Mouse (Mus musculus): ENCODE data around the gene Sbf2. TPM values are rescaled to one million over a fixed set of nuclear protein-coding genes. Genes with fewer than 3 reads are reported as not detected.

Gene Sbf2
- total and polyA plus RNA-seq, 3 experiments, result 1.3 to 4.4 TPM; not detected in 1

DNA sequence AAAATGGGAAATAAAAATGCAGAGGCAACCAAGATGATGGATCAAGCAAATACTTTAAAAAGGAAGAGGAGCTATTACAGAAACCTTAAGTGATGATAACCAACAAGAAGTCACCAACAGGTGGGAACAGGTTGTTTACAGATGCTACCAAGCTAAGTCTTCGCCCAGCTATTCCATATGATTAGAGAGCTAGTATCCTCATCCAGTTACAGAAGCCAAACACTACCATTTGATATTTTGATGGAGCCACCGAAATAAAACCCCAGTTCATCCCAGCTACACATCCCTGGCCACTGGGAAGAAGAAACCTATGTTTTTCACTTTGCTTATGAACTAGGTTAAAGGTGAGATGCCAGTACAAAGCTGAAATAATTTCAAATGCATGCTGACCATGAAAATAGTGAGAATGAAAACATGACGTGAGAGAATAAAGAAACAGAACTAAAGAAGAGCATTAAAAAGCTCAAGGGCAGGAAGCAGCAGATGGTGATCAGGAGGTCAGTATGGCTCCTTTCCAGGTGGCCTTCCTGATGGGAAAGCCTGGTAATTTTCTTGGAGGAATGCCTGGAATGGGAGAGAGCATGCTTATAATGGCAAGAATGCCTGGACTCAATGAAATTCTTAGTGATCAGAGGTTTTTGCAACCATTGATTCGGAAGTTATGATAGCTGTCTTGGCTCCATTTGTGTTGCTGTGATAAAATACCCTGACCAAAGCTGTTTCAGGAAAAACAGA is 48.7 kb downstream of the Sbf2 start:
- H3K79me2 ChIP-seq (ENCODE audit: control insufficient read depth, insufficient read depth, low read length, poor library complexity), result no peaks in the 10 kb centered on the region
- DNase-seq (ENCODE audit: low read depth, low spot score), result no peak
- peaks cover 0 to 2% of the 10 kb centered on the region in 2 experiments; a peak in 1 of 4 replicates for H3K36me3 ChIP-seq (ENCODE audit: control insufficient read depth in 1 of 2, insufficient read depth in 2 of 2, low read length in 2 of 2)
- H3K9me3 ChIP-seq (replicated peaks; ENCODE audit: insufficient read depth, low read length), result no peaks in the 10 kb centered on the region
- H3K4me1 ChIP-seq (ENCODE audit: control insufficient read depth in 1 of 2, insufficient read depth in 2 of 2, low read length in 2 of 2), result no peaks in the 10 kb centered on the region; a peak in 1 of 4 replicates
- no peak overlapping the region for H3K27ac ChIP-seq (ENCODE audit: control insufficient read depth, low read depth, low read length)
- H3K9ac ChIP-seq (ENCODE audit: control insufficient read depth, low read depth, low read length, poor library complexity, severe bottlenecking), result no peak overlapping the region
- no peaks in the 10 kb centered on the region for H3K27me3 ChIP-seq (ENCODE audit: control insufficient read depth in 1 of 2, insufficient read depth in 2 of 2, low read length in 2 of 2)
- no peak for TF ChIP-seq CTCF (IDR thresholded peaks at IDR 0.05 in 2 of 3, conservative IDR thresholded peaks at IDR 0.05 in 1 of 3; ENCODE audit: control insufficient read depth in 1 of 3, insufficient read depth in 1 of 3, low read depth in 2 of 3, low read length in 3 of 3, poor library complexity in 1 of 3, severe bottlenecking in 1 of 3)
- no peak for TF ChIP-seq RCOR1 (IDR thresholded peaks at IDR 0.05; ENCODE audit: low read depth, low read length)
- TF ChIP-seq NELFE (IDR thresholded peaks at IDR 0.05; ENCODE audit: low read depth, low read length), result no peak
- TF ChIP-seq POLR2A (IDR thresholded peaks at IDR 0.05; ENCODE audit: control insufficient read depth in 1 of 2, insufficient read depth in 1 of 2, low read depth in 1 of 2, low read length in 2 of 2, poor library complexity in 1 of 2), result no peak
- TF ChIP-seq GATA1 (IDR thresholded peaks at IDR 0.05; ENCODE audit: low read depth, low read length), result no peak
- no peak for TF ChIP-seq KAT2A (conservative IDR thresholded peaks at IDR 0.05; ENCODE audit: low read depth, low read length)
- TF ChIP-seq MXI1 (IDR thresholded peaks at IDR 0.05; ENCODE audit: low read depth, low read length), result no peak
- no peak for TF ChIP-seq HCFC1 (IDR thresholded peaks at IDR 0.05; ENCODE audit: low read depth, low read length)
- TF ChIP-seq USF2 (IDR thresholded peaks at IDR 0.05; ENCODE audit: borderline replicate concordance in 1 of 2, insufficient read depth in 1 of 2, low read depth in 1 of 2, low read length in 2 of 2), result no peak
- no peak for TF ChIP-seq MYC (IDR thresholded peaks at IDR 0.05; ENCODE audit: low read depth, low read length)
- no peak for TF ChIP-seq UBTF (IDR thresholded peaks at IDR 0.05; ENCODE audit: borderline replicate concordance, insufficient read depth, low read depth, low read length)
- TF ChIP-seq ZNF384 (IDR thresholded peaks at IDR 0.05; ENCODE audit: low read depth, low read length), result no peak
- no peak for TF ChIP-seq MEF2A (IDR thresholded peaks at IDR 0.05; ENCODE audit: extremely low read depth, insufficient replicate concordance, low read depth, low read length, poor library complexity, severe bottlenecking)
- TF ChIP-seq ZC3H11A (IDR thresholded peaks at IDR 0.05; ENCODE audit: low read depth, low read length), result no peak
- no peak overlapping the region for H3K4me3 ChIP-seq (ENCODE audit: control insufficient read depth in 1 of 2, insufficient read depth in 1 of 2, low read depth in 2 of 2, low read length in 2 of 2)

DNA sequence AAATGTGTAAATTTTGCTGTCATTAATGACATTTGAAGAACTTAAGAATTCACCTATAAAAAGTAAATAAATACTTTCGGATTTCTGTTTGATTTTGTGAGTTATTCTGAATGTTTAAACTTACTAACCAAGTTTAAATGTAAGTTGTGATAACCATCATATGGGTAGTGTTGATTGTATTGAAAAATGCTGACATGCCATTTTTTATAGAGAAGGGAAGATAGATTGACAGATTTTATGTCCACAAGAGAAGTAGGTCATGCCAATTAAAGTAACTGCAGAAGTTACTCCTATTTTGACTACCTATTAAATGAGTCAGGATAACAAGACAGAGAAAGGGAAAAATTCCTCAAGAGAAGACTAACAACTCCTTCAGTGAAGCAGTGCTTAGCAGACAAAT is 53.1 kb downstream of the Sbf2 start:
- H3K27ac ChIP-seq (ENCODE audit: control insufficient read depth, low read depth, low read length), result no peak overlapping the region
- DNase-seq (ENCODE audit: low read depth, low spot score), result no peak
- H3K27me3 ChIP-seq (ENCODE audit: control insufficient read depth in 1 of 2, insufficient read depth in 2 of 2, low read length in 2 of 2), result no peaks in the 10 kb centered on the region
- H3K4me3 ChIP-seq (ENCODE audit: control insufficient read depth in 1 of 2, insufficient read depth in 1 of 2, low read depth in 2 of 2, low read length in 2 of 2), result no peak overlapping the region
- TF ChIP-seq MAFK (IDR thresholded peaks at IDR 0.05; ENCODE audit: borderline replicate concordance, low read depth, low read length) (peak; percentile 58; the same call in 1 of the 2 replicates), POLR2AphosphoS5 (IDR thresholded peaks at IDR 0.05; ENCODE audit: borderline replicate concordance, low read depth, low read length) (no peak), BHLHE40 (IDR thresholded peaks at IDR 0.05; ENCODE audit: borderline replicate concordance, low read depth, low read length) (no peak)
- no peaks in the 10 kb centered on the region for H3K79me2 ChIP-seq (ENCODE audit: control insufficient read depth, insufficient read depth, low read length, poor library complexity)
- no peaks in the 10 kb centered on the region for H3K9me3 ChIP-seq (replicated peaks; ENCODE audit: insufficient read depth, low read length)
- H3K36me3 ChIP-seq (ENCODE audit: control insufficient read depth in 1 of 2, insufficient read depth in 2 of 2, low read length in 2 of 2), result no peaks in the 10 kb centered on the region
- H3K4me1 ChIP-seq (ENCODE audit: control insufficient read depth in 1 of 2, insufficient read depth in 2 of 2, low read length in 2 of 2), result no peaks in the 10 kb centered on the region
- H3K9ac ChIP-seq (ENCODE audit: control insufficient read depth, low read depth, low read length, poor library complexity, severe bottlenecking), result no peak overlapping the region
